Mouse (Mus musculus) CH12.LX (cell line): ENCODE measurements around the gene Mrgpre.

Source experiments
- BHLHE40 ChIP-seq: IDR thresholded peaks from 2 replicates; pipeline ENCODE4 v1.6.1; 2011; ENCODE audit warnings: mild to moderate bottlenecking, low read depth, low read length, improper control_type of control experiment
- CHD1 ChIP-seq: IDR thresholded peaks from 2 replicates; pipeline ENCODE4 v1.6.1; 2012; ENCODE audit warnings: low read depth, low read length, improper control_type of control experiment, inconsistent platforms
- CHD2 ChIP-seq: IDR thresholded peaks from 2 replicates; pipeline ENCODE4 v1.6.1; 2011; ENCODE audit warnings: low read length, improper control_type of control experiment
- CTCF ChIP-seq, 2 experiments: IDR thresholded peaks in 1 of 2; conservative IDR thresholded peaks in 1 of 2; 2 replicates each; pipeline ENCODE4 v1.5.1; 2011 to 2012; ENCODE audit warnings: low read depth in 2 of 2, low read length in 2 of 2, improper control_type of control experiment in 1 of 2, inconsistent platforms in 1 of 2, mild to moderate bottlenecking in 1 of 2, moderate library complexity in 1 of 2
- ELF1 ChIP-seq: IDR thresholded peaks from 2 replicates; pipeline ENCODE4 v1.6.1; 2014; ENCODE audit warnings: low read depth, mild to moderate bottlenecking, inconsistent platforms, low read length, improper control_type of control experiment
- NRF1 ChIP-seq: IDR thresholded peaks from 2 replicates; pipeline ENCODE4 v1.6.1; 2014; ENCODE audit warnings: low read depth, mild to moderate bottlenecking, inconsistent platforms, low read length, improper control_type of control experiment, moderate library complexity
- TCF12 ChIP-seq: IDR thresholded peaks from 2 replicates; pipeline ENCODE4 v1.6.1; 2014; ENCODE audit warnings: low read depth, mild to moderate bottlenecking, inconsistent platforms, low read length, improper control_type of control experiment
- ZMIZ1 ChIP-seq: IDR thresholded peaks from 2 replicates; pipeline ENCODE4 v1.6.1; 2012; ENCODE audit warnings: low read depth, mild to moderate bottlenecking, inconsistent platforms, low read length, improper control_type of control experiment

DNA sequence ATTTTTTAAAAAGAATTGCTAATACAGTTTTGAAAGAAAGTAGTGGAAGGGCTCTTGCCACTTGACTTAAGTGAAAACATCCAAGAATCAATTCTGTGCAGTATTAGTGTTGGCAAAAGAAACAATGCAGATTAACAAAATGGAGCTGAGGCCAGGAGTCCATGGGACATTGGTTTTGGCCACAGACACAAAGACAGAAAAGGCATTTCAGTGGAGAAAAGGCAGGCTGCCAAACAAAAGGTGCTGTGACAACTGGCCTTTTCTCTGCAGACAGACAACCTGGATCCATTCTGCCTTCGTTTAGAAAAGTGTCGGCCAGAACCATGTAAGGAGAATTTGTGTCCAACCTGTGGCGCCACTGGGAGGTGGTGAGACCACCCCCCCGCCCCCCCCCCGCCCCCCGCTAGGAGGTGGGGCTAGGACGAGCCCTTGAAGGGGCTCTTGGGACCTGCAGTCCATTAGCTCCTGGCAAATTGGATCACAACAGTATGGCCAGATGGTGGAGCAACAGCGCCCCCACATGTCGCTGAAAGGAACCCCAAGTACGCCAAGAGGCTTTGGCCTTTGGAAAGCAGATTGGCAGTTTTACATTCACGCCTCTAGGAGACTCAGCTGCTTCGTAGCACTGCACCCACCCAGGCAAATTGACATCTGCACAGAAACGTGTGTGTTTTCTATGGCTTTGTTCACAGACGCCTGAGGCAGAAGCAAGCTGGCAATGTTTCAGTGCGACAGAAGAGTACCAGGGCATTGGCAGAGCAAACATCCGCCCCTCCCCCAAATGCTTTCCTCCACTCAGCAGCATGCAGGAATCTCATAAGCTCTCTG lies 36.0 kb downstream of the Mrgpre start:
- TF ChIP-seq CTCF (conservative IDR thresholded peaks at IDR 0.05 in 1 of 2, IDR thresholded peaks at IDR 0.05 in 1 of 2; ENCODE audit: low read depth in 2 of 2, low read length in 2 of 2) (peak; percentile 63 to 96), CHD2 (no peak), CHD1 (no peak), ELF1 (no peak), BHLHE40 (no peak), NRF1 (peak; percentile 24; the same call in 1 of the 2 replicates), ZMIZ1 (no peak), TCF12 (no peak)
